Mouse (Mus musculus): ENCODE measurements at regions not wholly inside any gene's neighbourhood (a gene's known extent, or its start where the extent isn't known, plus 50 kb on each side); places are given as distances from the start of the nearest gene placed in this dataset.

GRCm38 (mm10) chr9:94382293-94382692, 155.6 kb downstream of the 1190002N15Rik start:
- DNase-seq (ENCODE audit: low read depth, low spot score) = no peak

GRCm38 (mm10) chr9:94378835-94379234, 159.0 kb downstream of the 1190002N15Rik start:
- no peak for DNase-seq (ENCODE audit: low read depth, low spot score)

- DNase-seq (ENCODE audit: low read depth, low spot score) = no peak
These were observed 159.6 kb downstream of the 1190002N15Rik start for GRCm38 (mm10) chr9:94378291-94378690.

- no peak for DNase-seq (ENCODE audit: low read depth, low spot score)
These were observed 160.4 kb downstream of the 1190002N15Rik start for GRCm38 (mm10) chr9:94377346-94378039.

GRCm38 (mm10) chr9:94370976-94371375, 166.9 kb downstream of the 1190002N15Rik start:
- no peak for DNase-seq (ENCODE audit: low read depth, low spot score)

GRCm38 (mm10) chr9:94368231-94368936, 169.5 kb downstream of the 1190002N15Rik start:
- DNase-seq (ENCODE audit: low read depth, low spot score) = no peak

- no peak for DNase-seq (ENCODE audit: low read depth, low spot score)
These were observed 175.8 kb downstream of the 1190002N15Rik start for GRCm38 (mm10) chr9:94361877-94362697.

GRCm38 (mm10) chr9:94361011-94361410, 176.9 kb downstream of the 1190002N15Rik start:
- DNase-seq (ENCODE audit: low read depth, low spot score) = no peak

- DNase-seq (ENCODE audit: low read depth, low spot score) = no peak
These were observed 179.7 kb downstream of the 1190002N15Rik start for GRCm38 (mm10) chr9:94358150-94358549.

GRCm38 (mm10) chr9:94342011-94342410, 195.9 kb downstream of the 1190002N15Rik start:
- DNase-seq (ENCODE audit: low read depth, low spot score) = no peak

- no peak for DNase-seq (ENCODE audit: low read depth, low spot score)
These were observed 196.3 kb downstream of the 1190002N15Rik start for GRCm38 (mm10) chr9:94341531-94341930.

GRCm38 (mm10) chr9:94333450-94333849, 204.4 kb downstream of the 1190002N15Rik start:
- DNase-seq (ENCODE audit: low read depth, low spot score) = no peak

- no peak for DNase-seq (ENCODE audit: low read depth, low spot score)
These were observed 214.9 kb downstream of the 1190002N15Rik start for GRCm38 (mm10) chr9:94323011-94323410.

GRCm38 (mm10) chr9:94302575-94302974, 235.3 kb downstream of the 1190002N15Rik start:
- no peak for DNase-seq (ENCODE audit: low read depth, low spot score)

- DNase-seq (ENCODE audit: low read depth, low spot score) = no peak
These were observed 236.0 kb downstream of the 1190002N15Rik start for GRCm38 (mm10) chr9:94301896-94302295.

GRCm38 (mm10) chr9:94295431-94295830, 242.4 kb downstream of the 1190002N15Rik start:
- DNase-seq (ENCODE audit: low read depth, low spot score) = no peak

- DNase-seq (ENCODE audit: low read depth, low spot score) = no peak
These were observed 245.7 kb downstream of the 1190002N15Rik start for GRCm38 (mm10) chr9:94292147-94292546.

GRCm38 (mm10) chr9:94289546-94289945, 248.3 kb downstream of the 1190002N15Rik start:
- DNase-seq (ENCODE audit: low read depth, low spot score) = no peak

GRCm38 (mm10) chr9:94287559-94287958, 250.3 kb downstream of the 1190002N15Rik start:
- no peak for DNase-seq (ENCODE audit: low read depth, low spot score)

GRCm38 (mm10) chr9:94278657-94279585, 259.0 kb downstream of the 1190002N15Rik start:
- no peak for DNase-seq (ENCODE audit: low read depth, low spot score)

GRCm38 (mm10) chr9:94277096-94277495, 260.8 kb downstream of the 1190002N15Rik start:
- no peak for DNase-seq (ENCODE audit: low read depth, low spot score)

Measured in ES-CJ7 (cell line).